Mouse (Mus musculus) T-cell, adult 2 months (primary cell): ENCODE measurements around the gene Gas2l1.
"Not testable (repeated sequence)": the region's sequence is repeated elsewhere in the genome, so short reads cannot be mapped to it uniquely, and the experiment has no call there.

Experiments
- DNase-seq: peaks from one replicate; pipeline ENCODE4 v3.0.0; 2022; ENCODE audit warnings: low spot score

Gene Gas2l1

DNA sequence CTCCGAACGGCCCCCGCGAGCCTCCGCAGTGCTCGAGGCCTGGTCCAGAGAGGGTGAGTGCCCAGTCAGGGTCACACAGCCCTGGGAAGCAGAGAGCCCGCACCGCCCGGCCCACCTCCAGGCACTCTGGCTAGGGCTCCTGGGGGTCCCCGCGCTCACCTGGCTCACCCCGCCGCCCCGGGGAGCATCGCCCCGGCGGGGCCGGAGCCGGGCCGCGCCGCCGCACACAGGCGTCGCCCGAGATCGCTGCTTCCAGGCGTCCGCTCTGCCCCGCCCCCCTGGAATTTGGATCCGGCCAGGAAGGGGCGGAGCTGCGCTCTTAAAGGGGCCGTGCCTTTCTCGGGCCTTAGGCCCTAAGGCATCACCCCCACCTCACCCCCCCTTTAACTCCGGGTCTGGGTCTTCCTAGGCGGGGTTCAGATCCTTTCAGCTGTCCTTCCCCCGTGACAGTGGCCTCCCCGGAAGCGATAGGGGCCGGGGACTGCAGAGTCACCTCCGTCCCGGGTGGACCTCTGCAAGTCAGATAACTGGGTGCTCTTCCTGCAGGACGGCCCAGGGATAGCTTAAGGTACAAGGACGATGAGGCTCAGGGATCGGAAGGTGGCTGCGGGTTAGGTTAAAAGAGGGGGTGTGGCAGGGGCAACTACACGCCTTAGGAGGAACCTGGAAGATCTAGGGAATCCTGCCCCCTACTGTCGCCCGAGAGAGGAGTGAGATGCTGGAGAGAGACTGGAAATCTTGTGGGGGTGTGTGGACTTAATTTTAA, at the start of gene Gas2l1:
TSS of gene Gas2l1 (minus strand) at position 272 of the 766 bp plus-strand sequence.
- DNase-seq = peak; percentile 30

DNA sequence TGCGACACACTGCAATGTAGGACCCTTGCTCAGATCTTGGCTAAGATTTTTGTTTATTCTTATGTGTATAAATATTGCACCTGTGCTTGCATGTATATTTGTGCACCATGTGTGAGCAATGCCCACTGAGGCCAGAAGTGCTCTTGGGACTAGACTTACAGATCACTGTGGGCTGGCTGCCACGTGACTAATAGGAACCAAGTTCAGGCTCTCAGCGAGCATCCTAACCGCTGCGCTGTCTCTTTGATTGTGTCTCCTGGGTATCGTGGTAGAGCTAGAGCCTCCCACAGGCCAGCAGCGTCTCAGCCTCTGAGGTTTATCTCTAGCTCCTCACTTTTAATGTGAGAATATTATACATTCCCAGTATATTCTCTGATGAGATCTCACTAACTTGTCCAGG, 48.5 kb upstream of the Gas2l1 start:
- no peak for DNase-seq

DNA sequence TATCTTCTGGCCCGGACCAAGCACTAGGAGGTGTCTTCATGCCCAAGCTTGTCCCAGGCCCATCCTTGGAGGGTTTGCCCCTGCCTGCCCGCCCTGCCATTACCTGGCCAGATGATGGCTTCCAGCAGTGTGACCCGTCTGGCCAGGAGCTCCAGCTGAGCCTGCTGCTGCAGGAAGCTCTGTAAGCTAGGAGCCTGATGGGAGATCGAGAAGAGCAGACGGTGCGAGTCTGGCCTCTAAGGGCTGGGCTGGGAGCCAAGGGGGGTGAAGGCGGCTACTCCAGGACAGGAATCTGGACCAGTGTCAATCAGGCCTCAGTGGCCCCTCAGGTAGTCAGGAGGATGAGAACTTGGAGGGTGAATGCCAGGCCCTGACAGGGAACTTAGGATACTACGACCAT, 44.3 kb upstream of the Gas2l1 start:
- no peak for DNase-seq

DNA sequence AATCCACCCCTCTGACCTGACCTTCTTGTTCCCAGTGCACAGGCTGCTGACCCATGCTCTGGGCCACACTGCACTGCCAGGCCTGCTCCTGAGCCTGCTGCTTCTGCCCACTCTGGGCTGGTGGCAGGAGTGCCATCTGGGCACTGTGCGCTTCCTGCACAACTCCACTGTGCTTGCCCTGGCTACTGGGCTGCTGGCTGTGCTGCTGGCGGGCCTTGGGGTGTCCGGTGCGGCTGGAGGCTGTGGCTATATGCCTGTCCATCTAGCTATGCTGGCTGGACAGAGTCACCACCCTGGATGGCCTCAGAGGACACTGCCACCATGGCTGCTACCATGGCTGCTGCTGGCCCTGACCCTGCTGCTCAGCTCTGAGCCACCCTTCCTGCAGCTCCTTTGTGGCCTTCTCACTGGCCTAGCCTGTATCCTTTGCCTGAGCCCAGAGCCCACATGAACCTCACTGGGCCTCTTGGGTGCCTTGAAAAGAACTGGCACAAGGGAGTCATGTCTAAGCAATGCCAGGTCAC, 38.9 kb upstream of the Gas2l1 start:
- DNase-seq = no peak

DNA sequence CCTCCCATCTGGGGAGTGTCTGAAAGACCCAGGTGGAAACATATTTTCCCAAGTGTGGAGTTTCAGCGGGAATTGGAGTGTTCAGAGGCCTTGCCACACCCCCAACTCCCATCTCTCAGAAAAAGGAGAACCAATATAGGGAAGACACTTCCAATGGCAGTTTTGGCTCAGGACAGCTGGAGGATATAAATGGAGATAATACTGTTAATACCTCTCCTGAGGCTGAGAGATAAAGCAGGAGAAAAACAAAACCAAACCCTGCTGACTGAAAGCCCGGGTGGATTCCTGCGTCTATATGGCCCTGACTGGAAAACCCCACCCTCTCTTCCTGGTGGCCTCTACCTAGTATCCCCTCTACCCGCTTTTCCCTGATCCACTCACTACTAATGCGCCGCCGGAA, 37.3 kb upstream of the Gas2l1 start:
- no peak for DNase-seq

DNA sequence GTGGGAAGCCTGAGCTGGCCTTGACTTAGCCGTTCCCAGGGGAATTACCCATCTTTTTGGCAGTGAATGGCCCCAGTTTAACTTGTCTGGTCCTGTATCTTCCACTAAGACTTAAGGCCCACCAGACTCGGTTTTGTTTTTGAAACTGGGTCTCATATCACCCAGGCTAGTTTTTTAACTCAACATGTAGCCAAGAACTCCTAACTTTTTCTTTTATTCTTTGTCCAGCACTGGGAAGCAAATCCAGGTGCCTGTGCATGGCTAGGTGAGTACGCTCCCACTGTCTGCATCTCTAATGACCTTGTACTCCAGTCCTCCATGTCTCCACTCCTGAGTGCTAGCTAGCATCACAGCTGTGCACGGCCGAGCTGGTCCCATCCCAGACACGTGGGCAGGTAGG, 36.5 kb upstream of the Gas2l1 start:
- no peak for DNase-seq

DNA sequence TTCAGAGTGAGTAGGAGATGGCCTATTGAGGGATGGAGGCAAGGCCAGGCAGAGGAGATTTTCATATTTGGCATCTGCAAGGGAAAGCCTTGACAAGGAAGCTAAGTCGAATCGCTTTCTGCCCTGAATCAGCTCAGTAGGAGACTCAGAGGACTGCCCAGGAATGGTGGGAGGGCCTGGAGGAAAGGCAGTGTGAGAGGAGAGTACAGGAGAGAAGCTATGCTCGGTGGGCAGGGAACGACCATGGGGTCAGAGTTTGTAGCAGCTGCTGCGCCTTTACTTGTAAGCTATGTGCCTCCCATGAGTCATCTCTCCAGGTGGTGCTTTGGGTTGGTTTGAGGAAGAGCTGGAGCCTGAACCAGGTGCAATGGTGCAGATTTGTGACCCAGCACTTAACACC, 35.7 kb upstream of the Gas2l1 start:
- DNase-seq = no peak

DNA sequence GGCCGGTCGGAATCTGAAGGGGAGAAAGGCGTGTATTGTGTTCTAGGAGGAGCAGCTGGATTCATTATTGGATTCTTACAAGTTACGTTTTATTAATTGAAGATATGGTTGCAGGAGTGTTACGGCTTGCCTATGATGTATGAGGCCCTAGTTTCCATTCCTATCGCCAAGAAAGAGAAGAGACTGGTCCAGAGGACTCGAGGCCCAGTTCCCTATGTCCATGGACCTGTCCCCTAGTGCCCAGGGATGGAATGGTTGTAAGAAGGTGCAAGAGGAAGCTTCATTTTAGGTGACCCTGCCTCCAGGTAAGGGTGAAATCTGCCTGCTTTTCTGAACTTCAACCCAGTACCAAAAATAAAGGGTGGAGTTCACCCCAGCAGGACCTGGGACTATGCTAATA, 35.2 kb upstream of the Gas2l1 start:
- DNase-seq = no peak

DNA sequence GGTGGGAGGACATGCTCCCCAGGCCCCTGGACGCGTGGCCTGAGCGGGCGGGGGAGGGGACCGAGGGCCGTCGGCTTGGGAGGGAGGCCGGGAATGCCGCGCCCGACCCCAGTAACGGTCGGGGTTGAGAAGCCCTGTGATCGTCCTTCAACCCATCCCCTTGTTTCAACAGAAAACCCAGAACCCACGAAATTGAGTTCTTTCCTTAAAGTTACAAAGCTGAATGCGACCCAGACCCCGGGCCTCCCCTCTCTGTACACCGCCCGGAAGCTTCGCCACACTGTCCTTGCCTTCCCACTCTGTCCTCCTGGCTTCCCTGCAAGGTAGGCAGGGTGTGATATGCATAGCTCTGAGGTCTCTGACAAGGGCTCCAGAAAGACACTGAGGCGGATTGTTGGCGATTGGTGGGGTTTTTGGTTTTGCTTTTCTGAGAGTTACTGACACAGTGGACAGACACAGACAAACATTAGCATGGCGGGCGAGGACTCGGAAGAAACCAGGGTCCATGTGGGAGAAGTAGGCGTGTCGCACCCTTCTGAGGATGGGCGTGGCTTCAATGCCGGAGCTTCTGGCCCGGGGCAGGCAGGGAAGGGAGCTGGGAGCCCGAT, 34.6 kb upstream of the Gas2l1 start:
- peak; percentile 56 for DNase-seq

DNA sequence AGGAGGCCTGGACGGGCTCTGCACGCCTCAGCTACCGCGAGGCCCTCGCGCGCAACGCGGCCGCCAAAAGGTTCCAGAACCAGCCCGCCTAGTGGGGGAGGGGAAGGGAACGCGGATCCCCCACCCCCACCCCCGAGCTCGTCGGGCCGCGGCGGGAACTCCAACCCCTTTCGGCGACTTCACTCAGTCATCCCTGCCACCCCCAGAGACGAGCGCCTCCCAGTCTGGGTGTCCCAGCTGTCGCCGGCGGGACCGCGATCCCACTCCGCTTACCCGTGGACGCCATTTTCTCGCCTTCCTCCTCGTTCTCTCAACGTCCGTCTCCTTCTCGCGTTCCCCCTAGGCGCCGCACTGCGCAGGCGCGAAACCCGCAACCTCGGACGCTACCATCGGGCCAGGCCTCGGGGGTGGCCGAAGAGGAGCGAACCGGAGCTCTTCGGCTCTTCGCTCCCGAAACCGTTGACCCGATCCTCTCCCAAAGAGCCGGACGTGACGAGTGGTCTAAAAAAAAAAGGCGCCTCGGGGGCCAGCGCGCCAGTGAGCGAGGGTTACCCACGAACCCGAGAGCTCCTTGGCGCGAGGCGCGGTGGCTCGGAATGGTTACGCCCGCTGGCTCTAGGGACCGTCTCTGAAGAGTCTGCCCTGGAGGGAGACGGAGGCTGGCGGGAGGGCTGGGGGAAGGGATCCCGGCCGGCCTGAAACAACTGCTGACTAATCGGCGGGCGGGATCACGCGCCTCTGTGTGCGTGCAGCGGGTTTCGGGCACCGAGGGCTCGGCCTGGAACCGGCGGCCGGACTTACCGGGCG, 33.8 kb upstream of the Gas2l1 start, which contains the start of the genes Rhbdd3 and Ewsr1:
TSS of gene Rhbdd3 (plus strand) at position 191 of the 807 bp plus-strand sequence.
TSS of gene Ewsr1 (minus strand) at position 531 of the 807 bp plus-strand sequence.
- DNase-seq = peak; percentile 97

DNA sequence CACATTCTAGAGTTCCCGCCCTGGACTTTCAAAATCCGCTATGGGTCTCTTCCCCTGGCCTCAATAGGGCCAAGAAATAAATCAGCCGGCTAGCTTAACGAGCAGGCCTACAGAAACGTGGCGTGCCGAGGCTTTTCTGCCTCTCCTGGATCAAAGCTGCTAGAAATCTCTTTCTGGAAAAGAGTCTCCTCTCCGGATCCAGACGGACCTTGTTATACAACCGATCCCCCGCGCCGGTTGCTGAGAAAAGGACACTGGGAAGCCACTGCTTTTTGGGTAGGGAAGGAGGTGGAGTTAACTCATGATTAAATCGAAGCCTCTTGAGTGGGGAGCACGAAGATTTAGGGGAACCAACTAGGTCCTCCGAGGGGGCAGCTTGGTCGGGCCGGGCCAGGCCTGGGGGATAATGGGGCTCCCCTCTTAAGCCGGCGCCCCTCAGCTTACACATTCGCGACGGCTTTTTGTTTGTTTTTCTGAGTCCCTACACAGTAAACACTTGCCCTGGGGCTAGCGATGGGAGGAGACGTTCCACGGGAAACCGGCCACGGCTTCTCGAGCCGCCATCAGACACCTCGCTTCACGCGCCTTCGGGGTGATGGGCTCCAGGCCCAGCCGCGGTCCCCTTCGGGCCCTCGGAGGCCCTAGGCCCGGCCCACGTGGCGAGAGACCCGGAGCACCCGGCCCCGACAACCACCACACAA, 33.1 kb upstream of the Gas2l1 start:
- DNase-seq = peak; percentile 21

DNA sequence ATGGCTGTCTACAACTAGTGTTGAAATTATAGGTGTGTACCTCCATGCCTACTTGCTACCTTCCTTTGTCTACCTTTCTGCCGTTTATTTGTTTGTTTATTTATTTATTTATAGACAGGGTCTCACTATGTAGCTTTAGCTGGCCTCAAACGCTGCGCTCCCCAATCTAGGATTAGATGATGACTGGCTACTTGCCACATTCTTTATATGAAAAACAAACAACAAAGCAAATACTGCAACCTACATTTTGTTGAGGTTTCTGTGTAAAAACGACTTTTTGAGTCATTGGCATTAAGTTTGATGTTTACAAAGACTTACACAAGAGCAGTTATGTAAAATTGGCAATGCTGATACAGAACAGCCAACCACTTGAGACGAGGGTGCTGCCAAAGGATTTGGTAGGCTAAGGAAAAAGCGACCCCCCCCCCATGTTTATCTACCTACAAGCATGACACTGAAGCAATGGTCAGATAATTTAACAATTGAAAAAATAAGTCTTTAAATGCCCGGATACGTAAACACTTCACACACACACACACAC, 31.4 kb upstream of the Gas2l1 start:
- no peak for DNase-seq

DNA sequence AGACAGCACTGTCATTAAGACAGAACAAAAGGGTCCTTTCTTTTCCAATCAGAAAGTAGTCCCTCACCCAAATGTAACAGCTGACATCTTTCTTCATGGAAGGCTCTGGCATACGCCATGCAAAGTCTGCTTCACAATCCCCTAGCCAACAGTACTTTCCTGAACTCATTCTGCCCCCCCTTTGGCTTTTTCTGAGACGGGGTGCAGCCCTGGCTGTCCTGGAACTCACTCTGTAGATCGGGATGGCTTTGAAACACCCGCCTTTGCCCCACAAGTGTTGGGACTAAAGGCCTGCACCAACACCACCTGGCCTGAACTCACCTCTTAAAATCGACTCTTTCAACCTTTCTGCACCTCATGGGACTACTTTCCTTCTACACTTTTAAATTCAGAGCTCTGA, 30.8 kb upstream of the Gas2l1 start:
- no peak for DNase-seq

DNA sequence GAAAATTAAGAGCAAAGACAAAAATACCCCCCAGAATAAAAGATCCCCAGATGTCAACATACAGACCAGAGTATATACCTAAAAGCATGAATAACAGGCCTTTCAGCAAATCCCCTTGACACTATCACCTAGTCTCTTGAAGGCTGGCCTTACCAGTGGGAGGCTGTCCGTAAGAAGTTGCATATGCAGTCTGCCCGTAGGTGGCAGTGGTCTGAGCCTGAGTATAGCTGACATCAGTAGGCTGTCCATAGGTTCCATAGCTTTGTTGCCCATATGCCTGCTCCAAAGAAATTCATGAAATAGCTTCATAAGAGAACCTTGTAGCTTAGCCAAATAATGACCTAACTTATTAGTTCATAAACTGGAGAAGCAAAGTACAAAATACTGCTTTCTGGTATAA, 26.6 kb upstream of the Gas2l1 start:
- DNase-seq = no peak

DNA sequence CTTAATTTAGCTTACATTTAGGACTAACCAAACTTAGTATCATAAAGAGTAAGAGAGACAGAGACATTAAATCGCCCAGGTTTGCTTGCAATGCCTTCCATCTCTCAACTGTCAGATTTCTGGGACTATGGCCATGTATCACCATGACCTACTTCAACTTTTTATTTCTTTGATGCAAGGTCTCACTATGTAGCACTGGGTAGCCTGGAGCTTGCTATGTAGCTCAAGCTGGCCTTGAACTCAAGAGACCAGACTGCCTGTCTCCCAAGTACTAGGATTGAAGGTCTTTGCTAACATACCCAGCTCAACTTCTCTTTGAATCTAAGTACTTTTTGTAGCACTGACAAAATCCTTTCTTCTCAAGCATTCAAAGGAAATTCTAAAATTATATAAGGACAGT, 24.0 kb upstream of the Gas2l1 start:
- no peak for DNase-seq

DNA sequence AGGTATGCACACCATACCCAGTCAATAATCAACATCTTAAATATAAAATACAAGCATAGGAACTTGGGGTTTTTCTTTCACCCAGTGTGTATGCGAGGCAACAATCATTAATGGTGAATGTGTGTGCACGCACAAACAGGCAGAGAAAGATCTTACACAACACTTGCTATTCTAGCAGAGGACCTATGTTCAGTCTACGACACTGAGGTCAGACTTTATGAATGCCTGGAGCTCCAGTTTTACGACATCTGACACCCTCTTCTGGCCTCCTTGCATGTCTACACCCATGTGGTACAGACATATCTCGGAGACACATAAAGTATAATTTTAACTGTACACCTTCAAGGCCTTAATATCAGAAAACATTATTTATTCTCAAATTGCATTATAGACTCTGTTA, 11.7 kb upstream of the Gas2l1 start:
- not testable (repeated sequence) for DNase-seq

DNA sequence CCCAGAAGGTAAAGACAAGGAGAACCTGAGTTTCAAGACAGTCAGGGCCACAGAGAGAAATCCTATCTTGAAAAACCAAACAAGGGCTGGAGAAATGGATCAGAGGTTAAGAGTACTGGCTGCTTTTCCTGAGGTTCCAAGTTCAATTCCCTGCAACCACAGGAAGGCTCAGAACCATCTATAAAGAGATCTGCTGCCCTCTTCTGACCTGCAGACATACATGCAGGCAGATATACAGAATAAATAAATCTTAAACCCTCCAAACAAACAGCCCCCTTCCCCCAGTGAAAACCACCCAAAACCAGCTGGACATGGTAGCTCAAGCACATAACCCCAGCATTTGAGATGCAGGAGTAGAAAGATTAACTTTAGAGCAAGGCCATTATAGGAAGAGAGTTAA, 10.6 kb upstream of the Gas2l1 start:
- DNase-seq = no peak

DNA sequence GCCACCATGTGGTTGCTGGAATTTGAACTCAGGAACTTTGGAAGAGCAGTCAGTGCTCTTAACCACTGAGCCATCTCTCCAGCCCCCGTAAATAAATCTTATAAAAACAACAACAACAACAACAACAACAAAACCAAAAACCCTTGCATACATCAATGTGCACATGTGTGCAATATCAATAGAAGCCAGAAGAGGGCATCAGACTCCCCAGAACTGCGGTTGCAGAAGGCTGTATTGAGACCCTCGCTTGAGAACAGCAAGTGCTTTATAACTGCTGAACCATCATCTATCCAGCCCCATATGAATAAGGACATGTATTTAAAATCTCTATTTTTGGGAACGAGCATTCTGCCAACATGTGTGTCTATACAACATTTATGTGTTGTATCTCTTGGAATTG, 9.8 kb upstream of the Gas2l1 start:
- DNase-seq = peak; percentile 34

DNA sequence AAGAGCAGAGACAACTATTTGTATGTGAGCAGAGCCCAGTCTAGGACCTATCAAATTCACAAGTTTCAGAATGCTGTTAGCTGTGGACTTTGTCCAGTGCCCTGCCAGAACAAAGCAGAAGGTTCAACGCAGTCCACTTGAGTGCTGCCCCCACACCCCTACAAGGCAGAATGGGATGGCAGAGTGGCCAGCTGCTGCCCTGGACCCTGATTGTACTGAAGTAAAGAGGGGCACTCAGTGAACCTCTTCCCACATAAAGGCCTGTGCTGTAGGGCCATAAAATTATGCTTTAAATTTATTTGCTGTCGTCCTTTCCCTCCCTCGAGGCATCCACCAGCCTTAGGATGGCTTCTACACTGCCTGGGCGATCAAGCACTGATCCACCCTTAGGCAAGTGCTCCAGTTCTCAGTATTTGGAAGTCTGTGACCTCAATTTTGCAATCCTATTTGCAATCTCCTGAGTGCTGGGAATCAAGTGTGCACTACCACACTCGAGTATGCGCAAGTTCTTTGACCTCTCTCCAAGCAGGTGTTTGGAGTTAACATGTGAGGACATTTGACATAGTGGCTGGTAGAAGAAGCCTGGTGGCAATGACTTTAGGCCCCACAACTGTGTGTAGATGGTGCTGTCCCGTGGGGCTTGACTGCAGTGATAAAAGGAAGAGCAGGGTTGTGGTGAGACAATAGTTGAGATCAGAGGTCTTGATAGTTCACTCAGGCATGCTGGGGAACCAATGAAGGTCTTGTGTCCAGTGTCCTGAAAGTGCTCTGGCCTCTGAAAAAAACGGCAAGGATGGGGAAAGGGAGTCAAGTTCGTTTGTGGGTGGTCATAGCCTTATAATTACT, 3.2 kb upstream of the Gas2l1 start:
- no peak for DNase-seq

DNA sequence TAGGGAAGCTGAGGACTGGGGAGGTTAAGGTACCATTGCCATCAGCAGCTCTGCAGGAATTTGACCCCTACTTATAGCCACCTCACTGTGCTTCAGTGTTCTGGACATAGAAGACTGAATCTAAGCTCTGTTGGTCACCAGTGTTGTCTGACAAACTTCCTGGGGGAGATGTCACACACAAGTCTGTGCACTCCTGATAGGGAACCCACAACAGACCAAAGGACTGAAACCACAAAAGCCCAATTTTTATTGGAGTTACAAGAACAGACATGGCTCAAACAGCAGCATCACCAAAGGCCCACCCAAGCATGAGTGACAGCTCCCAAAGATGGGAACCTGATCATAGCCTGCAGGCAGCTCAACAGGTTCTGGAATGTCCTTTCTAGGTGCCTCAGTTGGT, 1.9 kb upstream of the Gas2l1 start:
- no peak for DNase-seq
